Mouse (Mus musculus) bone marrow, adult 2 months (tissue): ENCODE data around the gene Nnat.

Experiments used
- CTCF ChIP-seq: fragments of 200-500 bp; IDR thresholded peaks from 2 replicates; pipeline ENCODE4 v1.5.1; 2011; ENCODE audit warnings: low read length, control low read depth; ENCODE audit not compliant: control insufficient read depth, insufficient read depth
- POLR2A ChIP-seq: fragments of 200-500 bp; IDR thresholded peaks from 2 replicates; pipeline ENCODE4 v1.6.1; 2011; ENCODE audit warnings: low read depth, mild to moderate bottlenecking, control low read depth, low read length, borderline replicate concordance; ENCODE audit not compliant: control insufficient read depth

GRCm38 (mm10) chr2:157596876-157597566 is 37.1 kb downstream of the Nnat start:
- TF ChIP-seq POLR2A (no peak), CTCF (no peak)
